Mouse (Mus musculus) adrenal gland (tissue): ENCODE results near the gene Defb38.

Experiments
- intact Hi-C: fragments of 180-260 bp; cut with DNase I; formaldehyde crosslinking; loops from one replicate; pipeline ENCODE4 v1.15.1; 2025
- long read RNA-seq, 2 experiments: library from polyadenylated mRNA; unstranded; transcript quantifications; one replicate each; pipeline ENCODE4 v2.0.0; 2020; ENCODE audit warnings: borderline replicate concordance in 1 of 2; ENCODE audit not compliant: insufficient replicate concordance in 1 of 2

Defb38 gene
- long read RNA-seq, experiment 1 = 0 reads
- long read RNA-seq, experiment 2 = 0 reads

- intact Hi-C loops = no loop called here
Measured at GRCm38 (mm10) chr8:19026466-19026865, at the start of gene Defb38. Defb38 (minus strand) TSS chr8:19026566.

- intact Hi-C loops = no loop called here
Measured at GRCm38 (mm10) chr8:19066013-19066412, 39.6 kb upstream of the Defb38 start.

GRCm38 (mm10) chr8:19064710-19065109, 38.3 kb upstream of the Defb38 start, which contains the start of gene Defb39:
Defb39 (minus strand) TSS chr8:19064810.
- intact Hi-C loops = no loop called here

- intact Hi-C loops = no loop called here
Measured at GRCm38 (mm10) chr8:19062891-19063290, 36.5 kb upstream of the Defb38 start.

GRCm38 (mm10) chr8:19045242-19045641, 18.9 kb upstream of the Defb38 start:
- intact Hi-C loops = no loop called here
